Mouse (Mus musculus): Measurements from ENCODE around the gene Tnn.

DNA sequence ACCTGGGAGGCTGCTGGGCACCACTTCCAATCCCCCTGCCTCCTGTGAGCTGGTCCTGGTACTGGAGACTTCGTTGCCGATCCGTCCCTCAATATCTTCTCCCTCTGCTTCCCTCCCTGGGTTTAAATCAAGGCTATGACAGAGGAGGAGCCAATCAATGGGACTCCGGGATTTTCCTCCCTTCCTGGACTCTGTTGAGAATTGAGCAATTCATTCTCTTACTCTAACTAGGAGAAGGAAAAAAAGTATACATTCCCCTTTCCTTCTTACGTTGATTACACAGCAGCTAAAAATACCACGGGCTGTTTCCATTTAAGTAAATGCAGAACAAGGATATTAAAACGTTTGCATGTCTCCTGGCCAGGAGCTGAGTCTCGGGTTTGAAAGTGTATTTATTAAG, at the start of gene Tnn:
- no peak for TF ChIP-seq POLR2A (IDR thresholded peaks at IDR 0.05; ENCODE audit: borderline replicate concordance, extremely low read depth, insufficient read depth, insufficient read length, poor library complexity, severe bottlenecking)
- TF ChIP-seq CTCF (IDR thresholded peaks at IDR 0.05; ENCODE audit: borderline replicate concordance, extremely low read depth, insufficient read depth, insufficient read length): no peak
